Mouse (Mus musculus) thymus, postnatal 4 days (tissue): ENCODE data around the gene Boll.

Experiments
- DNase-seq: peaks from one replicate; pipeline ENCODE4 v3.0.0; 2021

Boll gene

GRCm38 (mm10) chr1:55237643-55238161, 125.6 kb downstream of the Boll start:
- no peak for DNase-seq

GRCm38 (mm10) chr1:55236890-55237642, 126.2 kb downstream of the Boll start, which contains the start of gene Mars2:
Gene Mars2, plus strand, starts transcription at chr1:55237177.
- peak; percentile 98 for DNase-seq

- DNase-seq, result no peak
These were observed 126.8 kb downstream of the Boll start for GRCm38 (mm10) chr1:55236487-55236886.

GRCm38 (mm10) chr1:55234910-55235520, 128.3 kb downstream of the Boll start:
- no peak for DNase-seq

GRCm38 (mm10) chr1:55228256-55228884, 134.9 kb downstream of the Boll start:
- DNase-seq, result no peak

DNA sequence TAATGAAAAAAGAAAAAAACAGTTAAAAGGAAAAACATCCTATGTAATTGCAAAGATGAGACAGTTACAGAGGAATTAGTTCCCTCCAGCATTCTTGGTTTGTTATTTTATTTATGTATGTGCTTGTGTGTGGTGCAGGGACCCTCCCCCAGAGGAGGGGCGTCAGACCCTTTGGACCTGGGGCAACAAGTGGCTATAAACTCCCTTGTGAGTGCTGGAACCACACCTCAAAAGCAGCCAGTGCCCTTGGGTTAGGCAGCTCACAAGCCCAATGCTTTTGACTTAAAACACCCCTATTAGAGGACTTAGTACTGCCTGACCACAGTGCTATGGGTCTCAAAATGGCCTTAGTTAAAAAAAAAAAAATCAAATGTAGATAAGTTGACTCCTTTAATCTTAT, 135.9 kb downstream of the Boll start:
- no peak for DNase-seq

GRCm38 (mm10) chr1:55226011-55226857, 137.0 kb downstream of the Boll start, which contains the start of gene Rftn2:
Gene Rftn2, minus strand, starts transcription at chr1:55226782.
- no peak for DNase-seq

DNA sequence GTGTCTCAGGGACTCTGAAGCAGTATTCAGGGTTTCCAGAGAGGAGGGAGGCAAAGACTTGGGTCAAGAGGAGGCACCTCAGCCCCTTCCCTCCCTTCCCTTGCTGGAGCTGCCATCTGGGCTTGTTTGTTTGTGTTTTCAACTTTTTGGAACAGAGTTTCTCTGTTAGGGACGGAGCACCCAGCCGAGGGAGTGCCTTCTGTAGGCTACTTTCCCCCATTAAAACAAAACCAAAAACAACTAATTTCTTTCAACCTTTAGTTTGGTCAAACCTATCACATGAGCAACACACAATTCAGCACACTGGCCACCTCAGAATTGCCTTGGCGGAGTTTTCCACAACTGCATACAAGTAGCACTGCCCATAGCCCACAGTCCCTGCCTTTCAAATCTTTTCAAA, 137.9 kb downstream of the Boll start:
- DNase-seq, result no peak

- no peak for DNase-seq
These were observed 139.2 kb downstream of the Boll start for GRCm38 (mm10) chr1:55224111-55224510.

DNA sequence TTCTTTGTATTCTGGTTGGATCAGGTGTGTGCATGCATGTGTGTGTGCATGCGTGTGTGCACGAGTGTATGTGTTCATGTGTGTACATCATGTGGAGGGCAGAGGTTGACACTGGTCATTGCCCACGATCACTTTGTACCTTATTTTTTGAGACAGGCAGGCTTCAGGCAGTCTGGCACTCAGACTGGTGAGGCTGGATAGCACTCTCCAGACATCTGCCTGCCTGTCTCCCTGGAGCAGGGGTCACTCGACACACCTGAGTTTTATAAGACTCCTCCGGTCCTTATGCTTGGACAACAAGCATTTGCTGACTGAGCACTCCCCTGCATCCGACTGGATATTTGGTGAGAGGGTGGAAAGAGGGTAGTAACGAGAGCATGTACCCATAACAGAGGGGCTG, 140.2 kb downstream of the Boll start:
- no peak for DNase-seq

GRCm38 (mm10) chr1:55221352-55221751, 141.9 kb downstream of the Boll start:
- DNase-seq, result no peak

DNA sequence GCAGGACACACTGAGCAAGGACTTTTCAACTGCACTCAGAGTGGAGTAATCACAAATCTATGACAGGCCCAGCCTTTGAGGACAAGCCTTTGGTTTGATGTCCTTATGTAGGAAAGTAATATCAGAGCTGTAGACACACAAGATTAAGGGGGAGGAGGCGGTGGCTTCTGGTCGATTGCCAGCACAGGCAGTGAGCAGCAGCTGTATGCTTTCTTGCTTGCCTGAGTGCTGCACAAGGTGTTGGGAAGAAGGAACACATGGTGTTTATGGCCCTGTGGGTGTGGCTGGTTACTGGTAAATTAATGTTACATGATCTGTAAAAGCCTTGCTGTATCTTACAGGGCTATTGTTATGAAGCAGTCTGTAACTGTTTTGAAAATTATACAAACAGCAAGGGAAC, 146.1 kb downstream of the Boll start:
- no peak for DNase-seq

GRCm38 (mm10) chr1:55215185-55215813, 148.0 kb downstream of the Boll start:
- DNase-seq, result peak; percentile 56

DNA sequence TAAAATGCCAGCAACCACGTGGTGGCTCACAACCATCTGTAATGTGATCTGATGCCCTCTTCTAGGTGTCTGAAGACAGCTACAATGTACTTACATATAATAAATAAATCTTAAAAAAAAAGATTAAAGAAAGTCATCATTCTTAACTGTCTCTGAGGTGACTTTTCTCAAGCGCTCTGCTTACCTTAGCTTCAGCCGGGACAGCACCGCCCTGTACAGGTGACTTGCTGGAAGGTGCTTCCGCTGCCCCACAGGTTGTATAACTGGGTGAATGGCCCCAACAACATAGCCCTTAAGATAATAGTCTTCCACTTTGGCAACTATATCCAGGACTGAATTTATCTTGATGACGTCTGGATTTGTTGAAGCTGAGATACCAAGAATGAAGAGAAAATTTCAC, 149.3 kb downstream of the Boll start:
- no peak for DNase-seq

DNA sequence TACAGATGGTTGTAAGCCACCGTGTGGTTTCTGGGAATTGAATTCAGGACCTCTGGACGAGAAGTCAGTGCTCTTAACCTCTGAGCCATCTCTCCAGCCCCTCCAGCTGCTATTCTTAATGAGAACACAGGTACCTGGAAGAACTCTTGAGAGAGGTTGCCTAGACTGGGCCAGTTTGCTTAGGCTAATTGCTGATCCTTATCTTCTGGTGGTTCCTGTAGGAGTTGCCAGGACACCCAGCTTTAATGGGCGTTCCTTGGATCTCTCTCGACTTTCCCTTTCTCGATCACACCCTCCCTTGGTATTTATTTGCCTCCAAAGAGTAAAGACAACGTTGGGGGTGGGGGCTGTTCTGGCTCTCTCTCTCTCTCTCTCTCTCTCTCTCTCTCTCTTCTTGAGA, 149.8 kb downstream of the Boll start:
- DNase-seq, result no peak

DNA sequence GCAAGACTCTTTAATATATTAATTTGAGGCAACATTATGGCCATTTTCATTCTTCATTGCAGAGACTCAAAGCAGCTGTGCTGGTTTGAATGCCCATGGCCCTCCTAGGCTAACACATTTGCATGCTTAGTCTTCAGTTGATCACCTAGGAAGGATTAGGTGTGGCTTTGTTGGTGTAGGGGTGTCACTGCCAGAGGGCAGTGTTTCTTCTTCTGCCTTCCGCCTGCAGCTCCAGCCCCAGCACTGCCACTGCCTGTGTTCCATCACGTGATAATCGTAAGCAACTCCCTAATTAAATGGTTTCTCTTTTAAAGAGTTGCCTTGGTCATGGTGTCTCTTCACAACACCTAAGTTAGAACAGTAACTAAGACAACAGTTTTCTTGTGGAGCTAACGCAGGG, 150.5 kb downstream of the Boll start:
- no peak for DNase-seq

- DNase-seq, result no peak
These were observed 152.2 kb downstream of the Boll start for GRCm38 (mm10) chr1:55211081-55211480.

GRCm38 (mm10) chr1:55210202-55210965, 152.9 kb downstream of the Boll start:
- peak; percentile 67 for DNase-seq

- peak; percentile 28 for DNase-seq
These were observed 154.6 kb downstream of the Boll start for GRCm38 (mm10) chr1:55208500-55209140.

DNA sequence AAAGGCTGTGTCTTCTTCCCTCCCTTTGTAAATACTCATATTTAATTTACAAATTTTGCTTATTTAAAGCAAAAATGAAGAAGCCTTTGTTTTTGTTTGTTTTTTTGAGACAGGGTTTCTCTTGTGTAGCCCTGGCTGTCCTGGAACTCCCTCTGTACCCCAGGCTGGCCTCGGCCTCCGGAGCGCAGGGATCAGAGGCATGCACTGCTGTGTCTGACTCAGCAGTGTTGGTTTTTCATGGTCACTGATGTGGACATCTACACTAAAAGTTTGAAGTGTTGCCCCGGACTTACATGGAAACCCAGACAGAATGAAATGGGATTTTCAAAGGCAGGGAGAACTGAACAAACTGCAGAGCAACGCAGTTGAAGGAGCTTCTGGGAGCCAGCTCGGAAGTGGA, 155.7 kb downstream of the Boll start:
- no peak for DNase-seq

DNA sequence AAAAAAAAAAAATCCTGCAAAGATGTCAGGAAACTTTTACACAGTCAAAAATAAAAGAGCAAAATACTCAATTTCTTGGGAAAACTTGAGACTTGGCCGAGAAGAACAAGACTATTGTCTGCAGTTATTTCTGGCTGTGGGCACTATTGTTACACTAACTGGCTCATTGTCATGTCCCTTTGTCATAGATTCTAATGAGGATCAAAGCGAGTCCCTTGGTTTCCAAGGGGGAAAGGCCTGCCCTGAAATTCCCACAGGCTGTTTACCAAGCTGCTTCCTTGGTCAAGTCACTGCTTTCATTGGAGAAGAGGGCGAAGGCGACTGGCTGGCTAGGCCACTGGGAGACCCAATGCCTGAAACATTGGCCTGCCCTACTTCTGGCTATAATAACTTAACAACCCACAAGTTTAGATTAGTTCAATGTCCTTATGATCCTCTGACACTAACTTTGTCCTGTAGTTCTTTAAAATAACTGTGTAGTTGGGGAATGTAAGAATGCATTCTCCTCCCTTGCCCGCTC, 157.4 kb downstream of the Boll start:
- no peak for DNase-seq
